ENCODE assay signal across 23 mouse cellular contexts in the genomic region with DNA sequence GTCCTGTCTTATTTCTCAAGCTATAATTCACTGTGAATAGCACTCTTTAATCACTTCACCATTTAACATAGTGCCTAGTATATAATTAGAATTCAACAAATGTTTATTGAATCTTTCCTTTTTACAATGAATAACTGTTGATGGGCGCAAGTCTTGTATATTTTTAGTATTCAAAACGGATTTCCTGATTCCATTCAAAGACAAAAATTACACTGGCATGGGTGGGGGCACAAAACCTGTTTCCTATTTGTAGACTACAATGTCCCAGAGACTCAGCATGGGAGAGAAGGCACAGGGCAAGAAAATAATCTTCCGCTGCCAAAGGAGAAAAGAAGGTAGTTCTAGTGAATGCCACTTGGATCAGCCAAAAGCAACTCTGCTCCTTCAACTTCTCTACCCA. TPM values are rescaled to one million over a fixed set of nuclear protein-coding genes. Genes with fewer than 3 reads are reported as not detected.
DNase-seq lines count a peak whose midpoint lies in the region; ATAC-seq and TF ChIP-seq lines count a peak whose summit lies in the region.
"Had no signal": no experiment of that assay in that cellular context is flagged by ENCODE, and none has a peak within 500 bp of the region (broad histone marks: within the 10 kb centered on the region; RNA-seq: fewer than 3 reads in every experiment).

No protein-coding gene starts in this region.

- peak overlapping the region; percentile 62 for H3K27ac ChIP-seq in heart, adult 2 months
- no peak overlapping the region for H3K27ac ChIP-seq in heart, embryonic 12.5 days (ENCODE audit: poor library complexity, severe bottlenecking)
- no peak overlapping the region for H3K27ac ChIP-seq in lung, embryonic 16.5 days (ENCODE audit: low read length)
- no peak overlapping the region for H3K27ac ChIP-seq in hindbrain, embryonic 12.5 days
- H3K27ac ChIP-seq: forebrain, embryonic 10.5 days; forebrain, embryonic 13.5 days; heart, embryonic 13.5 days; hindbrain, embryonic 15.5 days had no signal

- no peak for TF ChIP-seq EP300 in heart, adult 2 months (IDR thresholded peaks at IDR 0.05; ENCODE audit: insufficient read depth, low read depth, low read length)

- no peaks in the 10 kb centered on the region for H3K27me3 ChIP-seq in heart, adult 2 months (ENCODE audit: control insufficient read depth, insufficient read depth, low read length)
- no peaks in the 10 kb centered on the region for H3K27me3 ChIP-seq in heart, embryonic 12.5 days (replicated peaks)
- H3K27me3 ChIP-seq in lung, embryonic 16.5 days (ENCODE audit: control insufficient read depth, insufficient read depth, low read depth, low read length), result no peaks in the 10 kb centered on the region
- H3K27me3 ChIP-seq in hindbrain, embryonic 12.5 days, result no peaks in the 10 kb centered on the region
- H3K27me3 ChIP-seq: forebrain, embryonic 13.5 days; heart, embryonic 13.5 days; hindbrain, embryonic 15.5 days had no signal

- no peak overlapping the region for H3K9ac ChIP-seq in heart, adult 2 months (ENCODE audit: low read depth, low read length)
- H3K9ac ChIP-seq in heart, embryonic 12.5 days, result no peak overlapping the region
- H3K9ac ChIP-seq in lung, embryonic 16.5 days (ENCODE audit: low read length), result no peak overlapping the region
- H3K9ac ChIP-seq in hindbrain, embryonic 12.5 days, result no peak overlapping the region
- H3K9ac ChIP-seq: forebrain, embryonic 13.5 days; heart, embryonic 13.5 days; hindbrain, embryonic 15.5 days had no signal

- 0 out of 2 replicates have a peak, but pooled peaks cover 3% of the 10 kb centered on the region for H3K79me2 ChIP-seq in heart, adult 2 months (replicated peaks; ENCODE audit: control insufficient read depth, insufficient read depth, low read length)

- no peaks in the 10 kb centered on the region for H3K9me3 ChIP-seq in heart, embryonic 12.5 days (replicated peaks)
- no peaks in the 10 kb centered on the region for H3K9me3 ChIP-seq in lung, embryonic 16.5 days (ENCODE audit: control insufficient read depth, low read length)
- no peaks in the 10 kb centered on the region for H3K9me3 ChIP-seq in hindbrain, embryonic 12.5 days (replicated peaks)
- H3K9me3 ChIP-seq: forebrain, embryonic 10.5 days; forebrain, embryonic 13.5 days; heart, embryonic 13.5 days; hindbrain, embryonic 15.5 days had no signal

- H3K4me1 ChIP-seq in heart, adult 2 months (ENCODE audit: control insufficient read depth, insufficient read depth, low read length), result peaks cover 9% of the 10 kb centered on the region
- peaks cover 6% of the 10 kb centered on the region for H3K4me1 ChIP-seq in heart, embryonic 12.5 days (replicated peaks)
- H3K4me1 ChIP-seq in lung, embryonic 16.5 days (replicated peaks; ENCODE audit: control insufficient read depth, insufficient read depth, low read length), result peaks cover 3% of the 10 kb centered on the region; the same call in 1 of the 2 replicates
- no peaks in the 10 kb centered on the region for H3K4me1 ChIP-seq in hindbrain, embryonic 12.5 days
- H3K4me1 ChIP-seq: forebrain, embryonic 10.5 days; forebrain, embryonic 13.5 days; hindbrain, embryonic 15.5 days had no signal

- DNase-seq in heart, adult 2 months, result no peak
- no peak for DNase-seq in lung, postnatal 4 days
- DNase-seq in lung, postnatal 25 days (ENCODE audit: low spot score), result peak; percentile 47
- no peak for DNase-seq in frontal cortex, postnatal 10 days (ENCODE audit: low spot score in 2 of 2)
- DNase-seq: adrenal gland, adult 8-10 months; adrenal gland, postnatal 25 days; cerebellum, adult 18-20 months; cerebellum, adult 9-10 months; cerebellum, postnatal 14 days; gastrocnemius, adult 2 months; gastrocnemius, postnatal 14 days; heart, adult 11 months; heart, postnatal 14 days; heart, postnatal 4 days had no signal

- no peak for TF ChIP-seq POLR2A in heart, adult 2 months (IDR thresholded peaks at IDR 0.05; ENCODE audit: insufficient read depth, low read depth, low read length)

- no peak overlapping the region for H3K4me3 ChIP-seq in heart, adult 2 months
- no peak overlapping the region for H3K4me3 ChIP-seq in heart, embryonic 12.5 days
- H3K4me3 ChIP-seq in lung, embryonic 16.5 days (ENCODE audit: low read length), result no peak overlapping the region
- H3K4me3 ChIP-seq in hindbrain, embryonic 12.5 days, result no peak overlapping the region
- H3K4me3 ChIP-seq: forebrain, embryonic 10.5 days; forebrain, embryonic 13.5 days; gastrocnemius, adult 2 months; heart, embryonic 13.5 days; hindbrain, embryonic 15.5 days had no signal

- H3K36me3 ChIP-seq in heart, adult 2 months (ENCODE audit: control insufficient read depth, insufficient read depth, low read length), result peaks cover 8% of the 10 kb centered on the region
- peaks cover 29% of the 10 kb centered on the region for H3K36me3 ChIP-seq in heart, embryonic 12.5 days
- no peaks in the 10 kb centered on the region for H3K36me3 ChIP-seq in lung, embryonic 16.5 days (ENCODE audit: control insufficient read depth, insufficient read depth, low read length)
- H3K36me3 ChIP-seq in hindbrain, embryonic 12.5 days, result no peaks in the 10 kb centered on the region
- H3K36me3 ChIP-seq: hindbrain, embryonic 15.5 days had no signal

- no peak for ATAC-seq in heart, embryonic 12.5 days (ENCODE audit: insufficient number of reproducible peaks, low FRiP score)
- 0 out of 2 replicates have a peak, but pooled peaks have one; percentile 31 for ATAC-seq in lung, embryonic 16.5 days (ENCODE audit: low read depth)
- ATAC-seq in hindbrain, embryonic 12.5 days (ENCODE audit: low FRiP score), result no peak
- ATAC-seq: activated CD4-positive, CD25-positive, alpha-beta regulatory T cell, adult 4 months; forebrain, embryonic 13.5 days; forebrain, embryonic 16.5 days had no signal

- intact Hi-C loops in heart, adult 2 months (cut with DNase I), result loop anchor here (5.0 kb wide), 1 partner anchor 44 kb away; the partner anchor contains the start of gene Dusp16

- H3K4me2 ChIP-seq in heart, embryonic 12.5 days, result no peak overlapping the region
- no peak overlapping the region for H3K4me2 ChIP-seq in lung, embryonic 16.5 days (ENCODE audit: low read depth, low read length)
- no peak overlapping the region for H3K4me2 ChIP-seq in hindbrain, embryonic 12.5 days (replicated peaks)
- H3K4me2 ChIP-seq: forebrain, embryonic 13.5 days; heart, embryonic 13.5 days; hindbrain, embryonic 15.5 days had no signal

- TF ChIP-seq CTCF in heart, adult 2 months (IDR thresholded peaks at IDR 0.05), result no peak

- 62% methylated on average over 3 of the region's 3 CpGs for WGBS in heart, adult 2 months
- WGBS in heart, embryonic 12.5 days, result 89% methylated on average over 3 of the region's 3 CpGs
- 65% methylated on average over 3 of the region's 3 CpGs for WGBS in lung, embryonic 16.5 days
- WGBS in hindbrain, embryonic 12.5 days, result 87% methylated on average over 3 of the region's 3 CpGs

RNA-seq across cellular contexts. Expression of gene Dusp16, which starts 44.3 kb away (rescaled TPM):
- 10 to 100 TPM; 20.9 to 23.8 TPM for total RNA-seq in heart, adult 2 months (2021)
- 8.2 and 18.7 TPM in 2 replicates for polyA plus RNA-seq in heart, adult 2 months (2012; rRNA removed)
- polyA plus RNA-seq in heart, embryonic 12.5 days (2016; fragmentation: Nextera tagmentation; extraction: Ambion mirVana), result 21.8 and 24.9 TPM in 2 replicates
- polyA plus RNA-seq in lung, embryonic 16.5 days (2015; fragmentation: Nextera tagmentation; extraction: Ambion mirVana), result 9.7 and 10.9 TPM in 2 replicates
- 11.0 and 12.9 TPM in 2 replicates for polyA plus RNA-seq in hindbrain, embryonic 12.5 days (2016; fragmentation: Nextera tagmentation; extraction: Ambion mirVana)
